Mouse (Mus musculus) forebrain, postnatal 0 days (tissue): ENCODE data around the gene Exosc1. TPM values are rescaled to one million over a fixed set of nuclear protein-coding genes. Genes with fewer than 3 reads are reported as not detected.

Experiments
- ATAC-seq: fragments of 200-750 bp; cut with Nextera tagmentation; 2 replicates; pipeline ENCODE4 v1.8.0; 2017; ENCODE audit warnings: mild to moderate bottlenecking, moderate library complexity
- DNase-seq: peaks from one replicate; pipeline ENCODE4 v3.0.0-alpha.2; 2015
- H3K27ac ChIP-seq: fragments of 300-500 bp; sonication (generic); 2 replicates; pipeline ENCODE4 v1.5.1; 2014; ENCODE audit warnings: low read depth, mild to moderate bottlenecking, antibody characterized with exemption, low read length, moderate library complexity, mixed read lengths
- H3K27me3 ChIP-seq: fragments of 300-500 bp; sonication (generic); 2 replicates; pipeline ENCODE4 v1.6.1; 2014; ENCODE audit warnings: mild to moderate bottlenecking, low read length, mixed read lengths; ENCODE audit not compliant: insufficient read depth
- H3K36me3 ChIP-seq: fragments of 300-500 bp; sonication (generic); 2 replicates; pipeline ENCODE4 v1.6.1; 2014; ENCODE audit warnings: mild to moderate bottlenecking, moderate library complexity; ENCODE audit not compliant: insufficient read depth
- H3K4me1 ChIP-seq: fragments of 300-500 bp; sonication (generic); 2 replicates; pipeline ENCODE4 v1.6.1; 2014; ENCODE audit warnings: antibody characterized with exemption; ENCODE audit not compliant: insufficient read depth
- H3K4me2 ChIP-seq: fragments of 300-500 bp; sonication (generic); 2 replicates; pipeline ENCODE4 v1.6.1; 2014; ENCODE audit warnings: low read depth, mild to moderate bottlenecking, moderate library complexity
- H3K4me3 ChIP-seq: fragments of 300-500 bp; sonication (generic); 2 replicates; pipeline ENCODE4 v1.5.1; 2014; ENCODE audit warnings: low read depth, low read length, mixed read lengths
- H3K9ac ChIP-seq: fragments of 300-500 bp; sonication (generic); 2 replicates; pipeline ENCODE4 v1.6.1; 2014; ENCODE audit warnings: mild to moderate bottlenecking
- H3K9me3 ChIP-seq: fragments of 300-500 bp; sonication (generic); 2 replicates; pipeline ENCODE4 v1.6.1; 2016; ENCODE audit warnings: low read length
- CTCF ChIP-seq: sonication (generic); IDR thresholded peaks from 2 replicates; pipeline ENCODE4 v1.5.1; 2016; ENCODE audit warnings: antibody characterized with exemption, control low read depth, low read depth
- WGBS: fragments of 180-500 bp; shearing (Covaris S2); extraction: QIAGEN DNeasy Blood & Tissue Kit; methylation state at CpG from one replicate; pipeline ENCODE4 v1.1.7; 2014; 5-methylcytosine and 5-hydroxymethylcytosine counted together
- polyA plus RNA-seq: library from polyadenylated mRNA; unstranded; fragments of >200 nt; fragmentation: Nextera tagmentation; extraction: Ambion mirVana; gene quantifications from 2 replicates; pipeline ENCODE4 v1.2.1, GENCODE M21; 2015
- total RNA-seq: library from RNA; depleted of rRNA; stranded (reverse); fragments of >200 nt; gene quantifications from 2 replicates; pipeline ENCODE4 v1.2.3, GENCODE M21; 2014

The Exosc1 gene
- total and polyA plus RNA-seq, 2 experiments from 2014 or later: 29.6 to 71.0 TPM

DNA sequence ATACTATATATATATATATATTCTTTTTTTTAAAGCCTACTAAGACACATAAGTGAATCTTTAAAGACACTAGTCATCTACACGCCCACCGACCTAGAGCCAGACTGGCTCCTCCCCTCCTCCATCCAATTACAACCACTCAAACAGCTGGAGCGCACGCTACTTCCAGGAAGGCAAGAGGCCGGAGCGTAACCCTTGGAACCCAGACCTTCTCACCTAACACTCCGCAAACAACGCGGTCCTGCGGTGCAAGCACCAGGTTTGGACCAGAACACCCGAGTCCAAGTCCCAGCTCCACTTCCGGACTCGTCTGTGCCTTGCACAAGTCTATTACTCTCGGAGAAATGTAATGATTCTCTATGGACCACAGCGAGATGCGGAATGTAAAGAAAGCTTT is 47.2 kb upstream of the Exosc1 start:
- Histone ChIP-seq H3K4me1 (0 out of 2 replicates have a peak, but pooled peaks cover 2% of the 10 kb centered on the region), H3K4me3 (peak overlapping the region; percentile 89), H3K27ac (peak overlapping the region; percentile 80), H3K9ac (peak overlapping the region; percentile 71), H3K36me3 (peaks cover 3% of the 10 kb centered on the region; the same call in 1 of the 2 replicates), H3K27me3 (0 out of 2 replicates have a peak, but pooled peaks cover 4% of the 10 kb centered on the region), H3K9me3 (no peaks in the 10 kb centered on the region), H3K4me2 (peak overlapping the region; percentile 100)
- DNase-seq (no peak), ATAC-seq (no peak)
- TF ChIP-seq CTCF: no peak
- under 1% methylated on average over 16 of the region's 16 CpGs for WGBS

DNA sequence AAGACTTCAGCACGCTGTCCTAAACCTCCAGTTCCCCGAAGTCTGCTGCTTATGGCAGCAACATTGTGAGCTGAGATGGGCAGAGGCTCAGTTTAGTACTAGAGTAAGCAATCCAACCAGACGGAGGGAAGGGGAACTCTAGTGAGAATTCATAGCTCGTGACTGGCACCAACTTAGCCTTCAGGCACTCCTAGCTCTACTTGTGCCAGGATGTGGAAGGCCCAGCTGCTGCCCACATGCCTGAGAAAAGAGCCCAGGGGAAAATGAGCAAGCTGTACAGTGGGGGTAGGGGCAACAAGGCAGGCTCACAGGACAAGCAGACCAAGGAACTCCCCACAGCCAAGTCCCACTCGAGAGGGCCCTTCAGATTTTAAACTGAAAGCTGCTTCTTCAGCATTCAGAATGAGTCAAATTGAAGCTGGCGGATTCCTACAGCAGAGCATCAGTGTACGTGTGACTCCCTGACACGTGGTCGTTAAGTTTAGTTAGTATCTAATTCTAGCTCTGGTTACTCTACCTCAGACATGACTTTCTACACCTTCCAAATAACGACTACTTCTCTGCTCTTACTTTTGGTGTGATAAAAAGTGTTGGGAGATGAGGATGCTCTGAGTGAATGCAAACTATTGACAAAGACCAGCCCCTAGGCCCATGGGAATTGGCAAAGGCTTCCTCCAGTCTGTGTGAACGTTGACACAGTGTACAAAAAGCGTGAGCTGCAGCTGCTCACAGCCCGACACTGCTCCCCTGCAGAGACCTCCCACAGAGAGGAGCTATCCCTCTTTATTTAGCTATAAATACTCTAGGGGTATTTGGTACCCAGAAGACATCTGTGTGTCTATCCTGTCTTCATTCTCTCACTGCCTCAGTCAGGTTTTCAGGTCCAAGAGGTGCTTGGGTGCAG is 40.9 kb upstream of the Exosc1 start:
- H3K4me1 ChIP-seq: no peaks in the 10 kb centered on the region
- H3K9me3 ChIP-seq: no peaks in the 10 kb centered on the region
- 0 out of 2 replicates have a peak overlapping the region, but pooled peaks have one; percentile 21 for H3K27ac ChIP-seq
- DNase-seq (peak; percentile 23), ATAC-seq (peak; percentile 69)
- whole genome bisulfite sequencing: 47% methylated on average over 13 of the region's 13 CpGs
- H3K4me3 ChIP-seq: no peak overlapping the region
- no peak overlapping the region for H3K4me2 ChIP-seq
- TF ChIP-seq CTCF: no peak
- H3K27me3 ChIP-seq: no peaks in the 10 kb centered on the region
- no peak overlapping the region for H3K9ac ChIP-seq
- H3K36me3 ChIP-seq: peaks cover 8% of the 10 kb centered on the region; the same call in 1 of the 2 replicates

DNA sequence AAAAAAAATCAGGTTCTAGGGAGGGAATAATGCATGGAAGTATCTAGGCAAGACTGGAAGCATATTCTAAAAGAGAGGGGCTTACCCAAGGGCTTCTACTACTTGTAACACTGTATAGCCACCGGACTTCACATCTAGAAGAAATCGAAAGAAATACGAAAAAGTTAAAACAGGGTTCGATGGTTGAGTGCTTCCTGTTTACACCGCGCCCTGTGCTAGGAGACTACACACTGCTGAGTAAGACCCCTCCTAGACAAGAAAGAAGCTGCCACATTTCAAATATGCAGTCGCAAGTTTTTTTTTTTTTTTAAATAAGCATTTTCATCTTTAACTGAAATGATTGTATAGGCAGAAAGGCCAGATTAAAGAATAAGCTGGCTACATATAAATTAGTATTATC is 36.4 kb upstream of the Exosc1 start:
- DNase-seq: no peak
- WGBS: 97% methylated on average over 7 of the region's 7 CpGs
- H3K27ac ChIP-seq: no peak overlapping the region
- no peak overlapping the region for H3K9ac ChIP-seq
- H3K4me1 ChIP-seq: no peaks in the 10 kb centered on the region
- H3K36me3 ChIP-seq: peaks cover 40% of the 10 kb centered on the region
- no peak overlapping the region for H3K4me3 ChIP-seq
- ATAC-seq: no peak
- no peak for TF ChIP-seq CTCF
- no peaks in the 10 kb centered on the region for H3K9me3 ChIP-seq
- no peak overlapping the region for H3K4me2 ChIP-seq
- no peaks in the 10 kb centered on the region for H3K27me3 ChIP-seq

DNA sequence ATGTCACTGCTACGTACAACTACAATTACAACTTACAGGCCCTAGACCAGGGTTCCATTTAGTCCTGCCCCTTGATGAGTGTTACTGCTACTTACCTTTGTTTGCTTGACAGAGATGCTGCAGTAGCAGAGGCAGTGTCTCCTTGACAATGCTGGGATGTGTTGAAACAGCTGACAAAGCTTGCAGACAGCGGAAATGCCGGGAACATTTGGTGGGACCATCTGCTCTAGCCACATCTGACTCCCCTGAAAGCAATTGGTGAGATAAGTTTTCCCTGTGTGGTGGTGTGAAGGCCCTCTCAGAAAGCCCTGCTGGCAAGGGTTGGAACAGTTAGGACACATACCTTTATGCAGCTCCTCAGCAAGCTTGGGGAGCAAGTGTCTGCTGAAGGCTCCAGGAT is 20.4 kb upstream of the Exosc1 start:
- no peaks in the 10 kb centered on the region for H3K9me3 ChIP-seq
- no peak for TF ChIP-seq CTCF
- H3K4me3 ChIP-seq: no peak overlapping the region
- no peaks in the 10 kb centered on the region for H3K4me1 ChIP-seq
- H3K27me3 ChIP-seq: no peaks in the 10 kb centered on the region
- H3K36me3 ChIP-seq: peaks cover 81% of the 10 kb centered on the region
- no peak overlapping the region for H3K27ac ChIP-seq
- WGBS: 92% methylated on average over 3 of the region's 3 CpGs
- DNase-seq: no peak
- no peak for ATAC-seq
- H3K9ac ChIP-seq: no peak overlapping the region
- no peak overlapping the region for H3K4me2 ChIP-seq

DNA sequence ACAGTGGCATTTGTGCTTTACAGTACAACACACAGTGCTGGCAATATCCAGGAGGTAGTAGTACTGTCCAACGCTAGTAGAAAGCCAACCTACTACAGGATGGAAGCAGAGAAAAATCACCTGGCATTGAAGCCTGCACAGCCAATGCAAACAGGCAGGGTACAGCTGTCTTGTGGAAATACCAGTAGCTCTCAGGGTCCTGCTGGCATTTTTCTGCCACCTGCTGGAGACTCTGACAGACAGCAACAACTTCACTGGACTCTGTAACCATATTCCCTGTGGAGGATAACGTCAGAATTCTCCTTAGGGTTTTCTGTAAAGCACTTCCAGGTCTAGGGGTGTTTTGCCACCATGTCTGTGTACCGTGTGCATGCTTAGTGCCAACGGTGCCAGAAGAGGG is 19.1 kb upstream of the Exosc1 start:
- H3K27ac ChIP-seq: no peak overlapping the region
- no peaks in the 10 kb centered on the region for H3K4me1 ChIP-seq
- H3K27me3 ChIP-seq: no peaks in the 10 kb centered on the region
- peak; percentile 30 for DNase-seq
- no peak overlapping the region for H3K4me2 ChIP-seq
- 86% methylated on average over 4 of the region's 4 CpGs for WGBS
- peaks cover 78% of the 10 kb centered on the region for H3K36me3 ChIP-seq
- ATAC-seq: peak; percentile 54
- peak; percentile 52; the same call in 1 of the 2 replicates for TF ChIP-seq CTCF
- no peaks in the 10 kb centered on the region for H3K9me3 ChIP-seq
- no peak overlapping the region for H3K4me3 ChIP-seq
- no peak overlapping the region for H3K9ac ChIP-seq

DNA sequence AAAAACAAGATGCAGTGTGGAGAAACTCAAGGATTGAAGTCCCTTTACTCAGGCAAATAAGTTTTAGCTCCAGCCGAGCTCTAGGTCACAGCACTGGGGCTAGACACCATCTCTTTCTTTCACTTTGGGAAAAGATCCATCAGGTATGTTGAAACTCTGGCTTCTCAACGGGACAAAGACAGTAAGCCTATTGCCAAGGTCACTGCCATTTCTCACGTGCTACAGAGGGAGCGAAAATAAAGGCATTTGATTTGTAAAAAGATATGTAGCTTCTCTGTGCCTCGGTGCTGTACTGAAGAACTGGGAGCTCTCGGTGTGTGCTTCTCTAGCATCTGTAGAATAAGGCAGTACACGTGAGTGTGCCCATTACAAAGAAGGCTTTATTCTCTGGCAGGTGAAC is 10.6 kb upstream of the Exosc1 start:
- H3K4me3 ChIP-seq: no peak overlapping the region
- no peaks in the 10 kb centered on the region for H3K9me3 ChIP-seq
- no peak overlapping the region for H3K4me2 ChIP-seq
- peaks cover 84% of the 10 kb centered on the region for H3K36me3 ChIP-seq
- H3K4me1 ChIP-seq: no peaks in the 10 kb centered on the region
- no peaks in the 10 kb centered on the region for H3K27me3 ChIP-seq
- DNase-seq: no peak
- WGBS: 93% methylated on average over 7 of the region's 7 CpGs
- no peak overlapping the region for H3K9ac ChIP-seq
- no peak for ATAC-seq
- no peak for TF ChIP-seq CTCF
- H3K27ac ChIP-seq: no peak overlapping the region

DNA sequence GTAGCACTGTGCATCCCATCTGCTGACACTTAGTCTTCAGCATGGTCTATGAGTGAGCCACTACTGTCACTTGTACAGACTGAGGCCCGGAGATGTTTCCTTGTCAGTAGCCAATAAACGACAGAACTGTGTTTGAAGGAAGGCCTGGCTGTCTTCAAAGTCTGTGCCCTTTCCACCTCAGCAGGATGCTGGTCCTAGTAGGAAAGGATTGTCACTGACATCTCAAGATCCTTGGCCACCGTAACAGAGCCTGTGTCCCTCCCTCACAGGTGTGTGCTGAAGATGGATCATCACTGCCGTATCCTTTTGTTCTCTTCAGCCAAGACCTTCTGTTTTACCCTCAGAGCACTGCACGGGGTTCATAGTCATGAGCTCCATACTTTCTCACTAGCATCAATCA is 5.3 kb upstream of the Exosc1 start:
- 93% methylated on average over 5 of the region's 5 CpGs for WGBS
- Histone ChIP-seq H3K9ac (no peak overlapping the region), H3K4me1 (peaks cover 7% of the 10 kb centered on the region; the same call in 1 of the 2 replicates), H3K4me3 (no peak overlapping the region), H3K27ac (no peak overlapping the region), H3K4me2 (no peak overlapping the region), H3K9me3 (no peaks in the 10 kb centered on the region), H3K36me3 (peaks cover 60% of the 10 kb centered on the region), H3K27me3 (no peaks in the 10 kb centered on the region)
- DNase-seq (no peak), ATAC-seq (no peak)
- TF ChIP-seq CTCF: no peak
